Mouse (Mus musculus) MEL (cell line): ENCODE measurements around the gene Ints6. TPM values are rescaled to one million over a fixed set of nuclear protein-coding genes. Genes with fewer than 3 reads are reported as not detected.

ENCODE experiments used
- DNase-seq: peaks from one replicate; pipeline ENCODE4 v3.0.0; 2011; ENCODE audit warnings: low read depth, low spot score
- H3K27ac ChIP-seq: 2 replicates; pipeline ENCODE4 v1.5.1; 2012; ENCODE audit warnings: low read depth, mild to moderate bottlenecking, control low read depth, low read length, moderate library complexity; ENCODE audit not compliant: control insufficient read depth
- H3K27me3 ChIP-seq, 2 experiments: fragments of 150-350 bp in 1 of 2; sonication (generic) in 1 of 2; 2 replicates each; pipeline ENCODE4 v1.6.1; 2012; ENCODE audit warnings: low read length in 2 of 2, mild to moderate bottlenecking in 2 of 2, improper control_type of control experiment in 1 of 2, moderate library complexity in 1 of 2; ENCODE audit not compliant: insufficient read depth in 2 of 2, control insufficient read depth in 1 of 2
- H3K36me3 ChIP-seq, 2 experiments: 2 replicates each; pipeline ENCODE4 v1.6.1; 2012 to 2014; ENCODE audit warnings: low read length in 2 of 2, improper control_type of control experiment in 1 of 2, inconsistent platforms in 1 of 2, mild to moderate bottlenecking in 1 of 2; ENCODE audit not compliant: insufficient read depth in 2 of 2, control insufficient read depth in 1 of 2
- H3K4me1 ChIP-seq, 2 experiments: fragments of 150-350 bp in 1 of 2; sonication (generic) in 1 of 2; 2 replicates each; pipeline ENCODE4 v1.6.1; 2012; ENCODE audit warnings: low read length in 2 of 2, improper control_type of control experiment in 1 of 2, mild to moderate bottlenecking in 1 of 2; ENCODE audit not compliant: insufficient read depth in 2 of 2, control insufficient read depth in 1 of 2
- H3K4me3 ChIP-seq, 2 experiments: fragments of 150-350 bp in 1 of 2; sonication (generic) in 1 of 2; 2 replicates each; pipeline ENCODE4 v1.5.1; 2012; ENCODE audit warnings: low read depth in 2 of 2, low read length in 2 of 2, mild to moderate bottlenecking in 2 of 2, moderate library complexity in 2 of 2, control low read depth in 1 of 2, improper control_type of control experiment in 1 of 2; ENCODE audit not compliant: control insufficient read depth in 1 of 2, insufficient read depth in 1 of 2
- H3K79me2 ChIP-seq: 2 replicates; pipeline ENCODE4 v1.6.1; 2012; ENCODE audit warnings: mild to moderate bottlenecking, low read length, moderate library complexity; ENCODE audit not compliant: control insufficient read depth, poor library complexity, insufficient read depth
- H3K9ac ChIP-seq: 2 replicates; pipeline ENCODE4 v1.6.1; 2012; ENCODE audit warnings: low read depth, mild to moderate bottlenecking, control low read depth, low read length, moderate library complexity; ENCODE audit not compliant: control insufficient read depth, poor library complexity, severe bottlenecking
- H3K9me3 ChIP-seq: fragments of 150-350 bp; sonication (generic); replicated peaks from 2 replicates; pipeline ENCODE4 v1.6.1; 2012; ENCODE audit warnings: mild to moderate bottlenecking, low read length, improper control_type of control experiment, moderate library complexity; ENCODE audit not compliant: insufficient read depth
- BHLHE40 ChIP-seq: IDR thresholded peaks from 2 replicates; pipeline ENCODE4 v1.6.1; 2012; ENCODE audit warnings: low read depth, mild to moderate bottlenecking, inconsistent platforms, low read length, improper control_type of control experiment, borderline replicate concordance
- CHD1 ChIP-seq: IDR thresholded peaks from 2 replicates; pipeline ENCODE4 v1.6.1; 2012; ENCODE audit warnings: low read depth, mild to moderate bottlenecking, inconsistent platforms, low read length, improper control_type of control experiment
- CHD2 ChIP-seq: IDR thresholded peaks from 2 replicates; pipeline ENCODE4 v1.6.1; 2011; ENCODE audit warnings: low read length, improper control_type of control experiment
- CTCF ChIP-seq, 3 experiments: IDR thresholded peaks in 2 of 3; conservative IDR thresholded peaks in 1 of 3; 2 replicates each; pipeline ENCODE4 v1.5.1; 2011 to 2012; ENCODE audit warnings: low read length in 3 of 3, low read depth in 2 of 3, mild to moderate bottlenecking in 2 of 3, improper control_type of control experiment in 1 of 3, inconsistent platforms in 1 of 3, mixed read lengths in 1 of 3, moderate library complexity in 1 of 3; ENCODE audit not compliant: control insufficient read depth in 1 of 3, insufficient read depth in 1 of 3, poor library complexity in 1 of 3, severe bottlenecking in 1 of 3
- ETS1 ChIP-seq: IDR thresholded peaks from 2 replicates; pipeline ENCODE4 v1.6.1; 2012; ENCODE audit warnings: low read depth, mild to moderate bottlenecking, inconsistent platforms, low read length, improper control_type of control experiment, moderate library complexity
- GATA1 ChIP-seq: IDR thresholded peaks from 2 replicates; pipeline ENCODE4 v1.6.1; 2011; ENCODE audit warnings: low read depth, low read length, improper control_type of control experiment
- HCFC1 ChIP-seq: IDR thresholded peaks from 2 replicates; pipeline ENCODE4 v1.6.1; 2012; ENCODE audit warnings: low read depth, mild to moderate bottlenecking, inconsistent platforms, low read length, improper control_type of control experiment, moderate library complexity
- JUND ChIP-seq: IDR thresholded peaks from 2 replicates; pipeline ENCODE4 v1.6.1; 2011; ENCODE audit warnings: low read depth, mild to moderate bottlenecking, improper control_type of control experiment, low read length
- KAT2A ChIP-seq: conservative IDR thresholded peaks from 2 replicates; pipeline ENCODE4 v1.6.1; 2012; ENCODE audit warnings: low read depth, low read length, improper control_type of control experiment, inconsistent platforms
- MEF2A ChIP-seq: IDR thresholded peaks from 2 replicates; pipeline ENCODE4 v1.6.1; 2014; ENCODE audit warnings: low read depth, mild to moderate bottlenecking, inconsistent platforms, low read length, improper control_type of control experiment; ENCODE audit not compliant: poor library complexity, insufficient replicate concordance, severe bottlenecking; ENCODE audit errors: extremely low read depth
- MXI1 ChIP-seq: IDR thresholded peaks from 2 replicates; pipeline ENCODE4 v1.6.1; 2011; ENCODE audit warnings: mild to moderate bottlenecking, low read depth, low read length, improper control_type of control experiment
- POLR2A ChIP-seq, 2 experiments: IDR thresholded peaks; 2 replicates each; pipeline ENCODE4 v1.6.1; 2011 to 2012; ENCODE audit warnings: low read length in 2 of 2, mild to moderate bottlenecking in 2 of 2, control low read depth in 1 of 2, improper control_type of control experiment in 1 of 2, low read depth in 1 of 2, moderate library complexity in 1 of 2; ENCODE audit not compliant: control insufficient read depth in 1 of 2, insufficient read depth in 1 of 2, poor library complexity in 1 of 2
- RAD21 ChIP-seq: IDR thresholded peaks from 2 replicates; pipeline ENCODE4 v1.6.1; 2011; ENCODE audit warnings: mild to moderate bottlenecking, low read depth, low read length, improper control_type of control experiment
- TAL1 ChIP-seq: IDR thresholded peaks from 2 replicates; pipeline ENCODE4 v1.6.1; 2012; ENCODE audit warnings: mild to moderate bottlenecking, inconsistent platforms, low read length, moderate library complexity, mixed read lengths
- TBP ChIP-seq: IDR thresholded peaks from 2 replicates; pipeline ENCODE4 v1.8.0; 2011; ENCODE audit warnings: low read depth, low read length, improper control_type of control experiment
- ZKSCAN1 ChIP-seq: IDR thresholded peaks from 2 replicates; pipeline ENCODE4 v1.6.1; 2012; ENCODE audit warnings: low read depth, mild to moderate bottlenecking, inconsistent platforms, low read length, improper control_type of control experiment, moderate library complexity
- polyA plus RNA-seq, 2 experiments: library from polyadenylated mRNA; stranded (reverse) in 1 of 2; unstranded in 1 of 2; fragments of >175 nt in 1 of 2; fragments of >200 nt in 1 of 2; gene quantifications; 2 replicates each; pipeline versions ENCODE4 v1.2.1 to v1.2.4; 2012; ENCODE audit warnings: low replicate concordance in 2 of 2, low read depth in 1 of 2; ENCODE audit not compliant: insufficient read length in 2 of 2, insufficient read depth in 1 of 2, missing spikeins in 1 of 2
- total RNA-seq: library from RNA; depleted of rRNA; stranded (reverse); fragments of 300-350 nt; gene quantifications from 2 replicates; pipeline ENCODE4 v1.2.3, GENCODE M21; 2012

The Ints6 gene
- total and polyA plus RNA-seq, 3 experiments = 27.4 to 150 (median 29.1) TPM

- H3K27me3 ChIP-seq = no peaks in the 10 kb centered on the region
- no peaks in the 10 kb centered on the region for H3K4me1 ChIP-seq
- no peaks in the 10 kb centered on the region for H3K36me3 ChIP-seq
- H3K27ac ChIP-seq = no peak overlapping the region
- no peak for DNase-seq
- H3K79me2 ChIP-seq = no peaks in the 10 kb centered on the region
- no peak overlapping the region for H3K4me3 ChIP-seq
- H3K9me3 ChIP-seq = no peaks in the 10 kb centered on the region
- TF ChIP-seq CTCF (IDR thresholded peaks at IDR 0.05 in 2 of 3, conservative IDR thresholded peaks at IDR 0.05 in 1 of 3; ENCODE audit: control insufficient read depth in 1 of 3, insufficient read depth in 1 of 3, low read depth in 2 of 3, low read length in 3 of 3, poor library complexity in 1 of 3, severe bottlenecking in 1 of 3) (no peak), ZKSCAN1 (no peak), MXI1 (no peak), CHD1 (no peak), ETS1 (no peak), HCFC1 (no peak), RAD21 (no peak), KAT2A (no peak), TBP (no peak), CHD2 (no peak), GATA1 (no peak), MEF2A (no peak), JUND (no peak), BHLHE40 (no peak), TAL1 (no peak), POLR2A (IDR thresholded peaks at IDR 0.05; ENCODE audit: control insufficient read depth in 1 of 2, insufficient read depth in 1 of 2, low read depth in 1 of 2, low read length in 2 of 2, poor library complexity in 1 of 2) (no peak)
- H3K9ac ChIP-seq = no peak overlapping the region
Observed at GRCm38 (mm10) chr14:62639551-62639950, 121.4 kb downstream of the Ints6 start.

GRCm38 (mm10) chr14:62639111-62639510 is 121.9 kb downstream of the Ints6 start:
- TF ChIP-seq MXI1 (no peak), CTCF (IDR thresholded peaks at IDR 0.05 in 2 of 3, conservative IDR thresholded peaks at IDR 0.05 in 1 of 3; ENCODE audit: control insufficient read depth in 1 of 3, insufficient read depth in 1 of 3, low read depth in 2 of 3, low read length in 3 of 3, poor library complexity in 1 of 3, severe bottlenecking in 1 of 3) (peak in 1 of 3 experiments; percentile 5; a peak in 1 of 6 replicates), RAD21 (peak; percentile 11)
- H3K36me3 ChIP-seq = no peaks in the 10 kb centered on the region
- no peak overlapping the region for H3K9ac ChIP-seq
- no peak overlapping the region for H3K27ac ChIP-seq
- H3K4me1 ChIP-seq = no peaks in the 10 kb centered on the region
- no peak for DNase-seq
- H3K4me3 ChIP-seq = no peak overlapping the region
- H3K79me2 ChIP-seq = no peaks in the 10 kb centered on the region
- H3K27me3 ChIP-seq = no peaks in the 10 kb centered on the region
- no peaks in the 10 kb centered on the region for H3K9me3 ChIP-seq
